Mouse (Mus musculus) urinary bladder, postnatal 36 days (tissue): ENCODE measurements around the gene Sult5a1.
"Not testable (repeated sequence)": the region's sequence is repeated elsewhere in the genome, so short reads cannot be mapped to it uniquely, and the experiment has no call there.

Experiments used
- DNase-seq, 2 experiments: peaks; one replicate each; pipeline ENCODE4 v3.0.0; 2022; ENCODE audit warnings: low spot score in 2 of 2, mixed read lengths in 1 of 2

Sult5a1 gene

DNA sequence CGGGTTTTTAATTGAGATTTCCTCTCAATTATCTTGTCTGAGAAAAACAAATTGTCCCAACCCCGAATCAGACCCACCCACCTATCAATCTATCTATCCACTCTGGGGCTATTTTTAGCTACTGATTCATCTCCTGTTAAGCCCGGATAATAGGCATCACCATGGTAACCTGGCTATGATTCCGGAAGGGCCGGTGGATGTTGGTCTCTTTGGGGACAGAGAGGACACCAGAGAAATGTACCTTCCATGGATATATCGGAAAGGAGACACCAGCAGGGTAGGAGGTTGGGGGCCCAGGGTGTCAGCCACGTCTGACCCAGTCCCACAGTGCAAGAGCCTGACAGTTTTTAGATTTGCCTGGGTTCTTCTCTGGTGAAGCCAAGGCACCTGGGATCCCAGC is 22.7 kb downstream of the Sult5a1 start:
- no peak for DNase-seq

DNA sequence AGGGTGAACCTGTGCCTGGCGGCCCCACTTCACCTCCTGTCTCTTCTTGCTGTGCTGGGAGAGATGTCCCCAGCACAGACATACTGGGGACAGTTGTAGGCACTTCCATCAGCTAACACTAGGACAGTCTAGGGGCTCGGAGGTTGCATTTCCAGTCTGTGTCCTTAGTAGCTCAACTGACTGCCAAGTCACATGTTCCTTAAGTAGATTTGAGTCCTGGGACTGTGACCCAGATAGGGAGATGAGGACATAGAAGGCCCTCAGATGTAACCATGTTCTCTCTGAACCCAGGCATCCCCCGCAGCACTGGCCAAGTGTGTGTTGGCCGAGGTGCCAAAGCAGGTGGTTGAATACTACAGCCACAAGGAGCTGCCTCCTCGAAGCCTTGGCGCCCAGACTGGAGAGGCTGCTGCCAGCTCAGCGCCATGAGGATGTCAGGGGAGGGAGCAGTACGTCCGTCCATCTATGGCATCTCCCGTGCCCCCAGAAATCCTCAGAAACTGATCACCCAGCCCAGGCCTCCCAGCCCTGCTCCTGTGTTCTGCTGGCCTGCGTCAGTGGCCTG is 23.9 kb downstream of the Sult5a1 start:
- DNase-seq = no peak

DNA sequence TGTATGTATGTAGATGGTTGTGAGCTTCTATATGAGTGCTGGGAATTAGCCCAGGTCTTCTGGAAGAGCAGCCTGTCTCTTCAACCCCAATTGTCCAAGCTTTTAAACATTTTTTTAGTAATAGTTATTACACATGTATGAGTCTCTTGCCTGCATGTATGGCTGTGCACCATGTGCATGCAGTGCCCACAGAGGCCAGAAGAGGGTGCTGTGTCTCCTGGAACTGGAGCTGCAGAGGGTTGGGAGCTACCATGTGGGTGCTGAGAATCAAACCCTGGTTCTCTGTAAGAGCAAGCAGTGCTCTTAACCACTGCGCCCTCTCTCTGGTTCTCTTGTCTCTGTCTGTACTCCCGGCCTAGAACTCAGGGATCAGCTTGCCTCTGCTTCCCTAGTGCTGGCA is 25.2 kb downstream of the Sult5a1 start:
- DNase-seq = no peak

DNA sequence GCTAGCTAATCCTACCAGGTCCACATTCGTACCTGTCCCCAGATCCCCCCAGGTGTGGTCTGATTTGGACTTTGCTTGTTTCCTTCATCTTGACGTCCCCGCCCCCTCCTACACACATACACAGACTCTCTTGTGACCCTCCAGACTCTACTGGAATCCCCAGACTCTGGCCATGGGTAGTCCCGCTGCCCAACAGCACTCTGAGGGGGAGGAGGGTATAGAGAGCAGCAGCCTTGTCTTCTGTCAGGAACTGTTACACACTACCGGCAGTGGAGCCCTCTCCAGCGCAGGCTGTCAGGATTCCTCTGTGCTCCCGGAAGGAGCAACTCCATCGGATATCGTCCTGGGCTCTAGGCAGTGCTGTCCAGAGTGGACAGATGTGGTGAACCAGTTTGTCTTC is 27.1 kb downstream of the Sult5a1 start:
- DNase-seq = no peak

DNA sequence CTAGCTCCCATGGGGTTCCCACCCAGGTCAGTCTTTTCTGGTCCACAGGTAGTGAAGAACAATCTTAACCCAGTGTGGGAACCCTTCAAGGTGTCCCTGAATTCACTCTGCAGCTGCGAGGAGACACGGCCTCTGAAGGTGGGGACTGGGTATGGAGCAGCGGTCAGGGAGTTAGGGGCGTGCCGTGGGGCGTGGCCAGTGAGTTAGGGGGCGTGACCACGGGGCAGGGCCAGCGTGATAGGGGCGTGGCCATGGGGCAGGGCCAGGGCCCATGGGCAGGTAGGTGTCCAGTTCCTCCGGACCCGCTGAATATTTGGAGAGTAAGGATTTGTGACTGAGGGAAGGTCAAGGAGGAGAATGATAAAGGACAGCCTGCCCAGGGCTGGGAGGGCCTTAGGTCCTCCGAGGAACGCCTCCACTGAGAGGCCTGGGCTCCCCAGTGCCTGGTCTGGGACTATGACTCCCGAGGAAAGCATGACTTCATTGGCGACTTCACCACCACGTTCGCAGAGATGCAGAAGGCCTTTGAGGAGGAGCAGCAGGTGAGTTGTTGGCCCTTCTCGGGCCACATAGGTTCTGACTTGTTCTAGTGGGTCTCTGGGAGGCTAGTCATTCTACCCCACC is 31.8 kb downstream of the Sult5a1 start:
- DNase-seq = peak; percentile 52 to 53

DNA sequence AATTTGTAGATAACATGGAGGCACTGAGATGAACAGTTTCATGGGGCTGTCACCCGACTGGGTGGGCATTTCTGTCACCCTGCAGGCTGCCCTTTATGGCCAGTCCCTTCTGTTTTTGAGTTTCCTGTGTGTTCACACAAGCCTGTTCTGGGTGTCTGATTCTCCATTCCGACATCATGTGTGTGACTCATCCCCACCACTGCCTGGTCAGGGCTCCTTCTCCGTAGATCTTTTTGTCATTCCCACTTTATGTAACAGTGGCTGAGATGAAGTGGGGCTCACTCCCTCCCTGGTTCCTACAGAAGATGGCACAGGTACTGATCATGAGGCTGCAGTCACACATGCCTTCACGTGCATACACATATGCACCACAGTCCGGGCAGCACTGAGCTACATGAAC is 35.4 kb downstream of the Sult5a1 start:
- DNase-seq = no peak

DNA sequence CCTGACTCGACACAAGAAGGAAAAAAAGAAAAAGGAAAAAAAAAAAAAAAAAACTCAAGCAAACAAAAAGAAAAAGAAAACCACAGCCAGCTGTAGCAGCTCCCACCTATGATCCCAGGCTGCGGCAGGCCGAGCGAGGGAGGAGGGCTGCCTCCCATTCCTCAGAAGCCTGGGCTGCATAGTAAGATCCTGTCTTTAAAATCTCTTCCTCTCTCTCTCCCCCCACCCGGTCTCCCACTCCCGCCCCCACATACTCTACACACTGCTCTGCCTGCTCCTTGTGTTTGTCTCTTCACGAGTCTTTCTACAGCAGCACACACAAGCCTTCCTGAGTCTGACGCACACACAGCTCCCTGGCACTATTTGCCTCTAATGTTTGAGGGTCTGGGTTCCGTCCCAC is 36.1 kb downstream of the Sult5a1 start:
- no peak for DNase-seq

DNA sequence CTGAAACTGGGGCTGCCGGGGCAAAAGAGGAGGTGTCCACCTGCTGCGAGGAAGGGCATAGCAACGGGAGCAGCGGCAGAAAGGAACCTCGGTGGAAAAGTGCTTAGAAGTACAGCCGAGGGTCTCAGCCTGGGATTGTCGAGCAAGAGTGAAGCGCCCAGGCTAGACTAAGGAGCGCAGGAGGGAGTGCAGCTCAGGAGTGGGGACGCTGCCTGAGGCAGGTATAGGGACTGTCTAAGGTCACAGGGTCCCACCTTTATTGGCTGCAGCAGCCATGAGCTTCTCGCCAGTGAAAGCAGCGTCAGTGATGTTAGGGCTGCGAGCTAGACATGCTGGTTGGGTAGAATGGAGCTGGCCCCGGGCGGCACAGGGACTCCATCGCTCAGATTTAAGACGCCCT is 40.4 kb downstream of the Sult5a1 start:
- no peak for DNase-seq

DNA sequence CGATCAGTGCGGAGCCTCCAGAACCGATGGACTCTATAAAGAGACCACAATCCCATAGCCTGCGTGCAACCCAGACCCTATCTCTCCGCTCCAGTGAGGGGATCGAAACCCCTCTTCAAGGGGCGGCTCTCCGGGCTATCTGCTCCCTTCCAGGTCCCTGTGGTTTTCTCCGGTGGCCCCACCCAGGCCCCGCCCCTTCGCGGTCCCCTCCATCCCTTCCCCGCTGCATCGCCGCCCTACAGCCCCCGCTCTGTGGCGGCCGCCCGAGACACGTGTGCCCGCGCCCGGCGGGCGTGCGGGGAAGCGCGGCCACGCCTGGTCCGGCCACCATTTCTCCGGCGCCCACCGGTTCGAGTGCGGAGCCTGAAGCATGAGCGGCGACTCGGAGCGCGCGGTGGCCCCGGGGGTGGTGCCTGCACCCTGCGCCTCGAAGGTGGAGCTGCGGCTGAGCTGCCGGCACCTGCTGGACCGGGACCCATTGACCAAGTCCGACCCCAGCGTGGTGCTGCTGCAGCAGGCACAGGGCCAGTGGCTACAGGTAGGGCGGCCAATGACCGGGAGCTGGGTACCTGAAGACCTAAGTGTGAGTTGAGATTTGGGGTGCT is 40.9 kb downstream of the Sult5a1 start, which contains the start of gene Cpne7:
Gene Cpne7, plus strand, starts transcription at position 248 of the 605 bp plus-strand sequence.
- DNase-seq = no peak

DNA sequence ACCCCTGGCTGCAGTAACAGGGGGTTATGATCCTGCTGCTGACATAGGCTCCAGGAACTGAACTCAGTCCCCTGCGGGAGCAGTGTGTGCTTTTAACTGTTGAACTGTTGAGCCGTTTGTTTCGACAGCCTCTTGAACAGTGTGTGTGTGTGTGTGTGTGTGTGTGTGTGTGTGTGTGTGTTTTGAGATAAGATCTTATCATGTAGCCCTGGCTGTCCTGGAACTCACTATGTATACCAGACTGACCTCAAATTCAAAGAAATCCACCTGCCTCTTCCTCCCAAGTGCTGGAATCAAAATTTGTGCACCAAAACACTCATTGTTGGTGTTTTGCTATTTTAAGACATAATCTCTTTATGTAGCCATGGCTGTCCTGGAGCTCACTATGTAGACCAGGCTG is 43.5 kb downstream of the Sult5a1 start:
- DNase-seq = no peak

DNA sequence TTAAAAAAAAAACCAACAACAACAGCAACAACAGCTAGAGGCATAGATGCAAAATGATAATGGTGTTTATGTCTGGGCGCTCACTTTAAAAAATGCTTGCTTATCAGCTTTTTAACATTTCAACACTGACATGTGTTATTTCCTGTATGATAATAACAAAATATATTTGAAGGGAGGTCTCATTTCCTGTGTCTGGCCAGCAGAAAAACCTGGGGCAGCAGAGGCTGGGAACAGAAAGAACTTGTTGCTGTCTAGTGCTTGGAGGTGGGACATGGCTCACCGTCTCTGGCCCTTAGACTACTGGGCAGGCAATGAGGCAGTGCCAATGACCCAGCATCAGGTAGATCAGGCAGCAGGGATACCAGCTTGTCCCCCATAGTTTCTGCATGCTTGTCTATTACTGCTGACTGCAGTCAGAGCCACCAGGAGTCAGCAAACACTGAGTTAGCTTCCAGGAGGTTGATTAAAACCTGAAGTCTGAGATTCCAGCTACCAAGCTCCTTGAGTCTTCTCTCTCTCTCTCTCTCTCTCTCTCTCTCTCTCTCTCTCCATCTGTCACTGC is 44.1 kb downstream of the Sult5a1 start:
- DNase-seq = no peak

DNA sequence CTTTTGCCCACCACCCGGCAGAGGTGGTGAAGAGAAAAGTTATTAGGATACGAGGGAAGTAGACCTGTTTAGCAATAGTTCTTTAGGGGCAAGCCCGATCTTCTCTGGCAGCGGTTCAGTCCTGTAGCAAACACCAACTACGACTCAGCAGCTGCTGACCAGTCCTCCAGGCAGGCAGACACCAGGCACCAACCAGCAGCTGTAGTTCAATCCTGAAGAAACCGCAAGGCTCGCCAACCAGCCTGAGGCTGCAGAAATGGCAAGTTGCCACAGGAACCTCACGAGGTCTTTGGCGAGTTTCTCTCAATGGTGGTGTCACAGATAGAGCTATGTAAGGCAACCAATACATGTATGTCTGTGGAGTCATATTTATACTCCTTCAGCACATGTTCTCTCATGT is 45.2 kb downstream of the Sult5a1 start:
- no peak for DNase-seq

DNA sequence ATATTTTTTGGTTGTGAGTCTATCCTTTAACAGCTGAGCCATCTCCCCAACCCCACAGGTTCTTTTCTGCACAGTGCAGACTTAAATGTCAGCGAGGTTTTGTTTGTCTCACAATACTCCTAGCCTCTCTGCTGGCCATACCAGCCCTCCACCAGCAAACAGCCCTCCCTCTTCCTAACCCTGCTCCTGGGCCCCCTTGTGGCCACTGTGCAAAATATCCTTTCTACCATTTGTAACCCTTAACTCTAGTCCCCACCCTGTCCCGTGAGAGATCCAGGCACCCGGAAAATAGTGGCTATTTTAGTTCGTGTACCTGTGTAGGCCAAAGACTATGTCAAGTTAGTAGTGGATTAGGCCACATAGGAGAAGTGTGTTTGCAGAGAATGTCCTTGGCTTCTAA is 47.5 kb downstream of the Sult5a1 start:
- DNase-seq = peak in 1 of 2 experiments; percentile 34

DNA sequence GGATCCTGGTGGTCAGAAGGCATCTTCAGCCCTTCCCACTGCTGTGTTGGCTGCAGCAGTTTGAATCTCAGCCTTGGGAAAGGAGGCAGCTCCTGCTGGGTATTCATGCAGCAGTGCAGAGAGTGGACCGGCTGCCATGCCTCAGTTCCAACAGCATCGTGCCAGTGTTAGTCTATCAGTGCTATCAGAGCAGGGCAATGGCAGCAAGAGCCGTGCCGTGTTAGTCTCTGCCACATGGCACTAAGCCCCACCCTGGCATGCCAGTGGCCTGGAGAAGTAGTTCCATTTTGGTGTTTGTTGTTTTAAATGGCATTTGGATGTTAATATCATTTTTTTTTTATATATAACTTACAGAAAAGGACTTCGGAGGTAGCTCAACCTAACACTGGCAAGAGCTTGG is 49.2 kb downstream of the Sult5a1 start:
- no peak for DNase-seq

DNA sequence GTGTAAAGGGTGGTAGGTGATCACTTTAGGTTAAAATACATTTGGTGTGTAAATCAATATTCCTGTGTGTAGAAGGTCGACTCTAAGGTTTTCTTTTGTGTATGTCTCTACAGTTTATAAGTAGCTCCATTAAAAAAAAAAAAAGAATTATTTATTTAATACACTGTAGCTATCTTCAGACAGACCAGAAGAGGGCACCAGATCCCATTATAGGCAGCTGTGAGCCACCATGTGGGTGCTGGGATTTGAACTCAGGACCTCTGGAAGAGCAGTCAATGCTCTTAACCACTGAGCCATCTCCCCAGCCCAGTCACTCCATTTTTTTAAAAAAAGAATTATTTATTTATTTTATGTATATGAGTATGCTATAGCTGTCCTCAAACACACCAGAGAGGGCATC is 50.1 kb downstream of the Sult5a1 start:
- no peak for DNase-seq

DNA sequence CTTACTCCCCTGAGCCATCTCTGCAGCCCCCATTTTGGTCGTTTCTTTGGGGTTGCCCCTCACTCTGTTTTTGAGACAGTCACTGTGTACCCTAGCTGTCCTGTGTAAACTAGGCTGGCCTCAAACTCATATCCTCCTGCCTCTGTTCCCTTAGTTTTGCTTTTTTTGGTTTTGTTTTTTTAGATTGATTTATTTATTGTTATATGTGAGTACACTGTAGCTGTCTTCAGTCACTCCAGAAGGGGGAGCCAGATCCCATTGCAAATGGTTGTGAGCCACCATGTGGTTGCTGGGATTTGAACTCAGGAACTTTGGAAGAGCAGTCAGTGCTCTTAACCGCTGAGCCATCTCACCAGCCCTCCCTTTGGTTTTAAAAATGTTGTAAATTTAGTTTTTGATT is 51.6 kb downstream of the Sult5a1 start:
- no peak for DNase-seq

DNA sequence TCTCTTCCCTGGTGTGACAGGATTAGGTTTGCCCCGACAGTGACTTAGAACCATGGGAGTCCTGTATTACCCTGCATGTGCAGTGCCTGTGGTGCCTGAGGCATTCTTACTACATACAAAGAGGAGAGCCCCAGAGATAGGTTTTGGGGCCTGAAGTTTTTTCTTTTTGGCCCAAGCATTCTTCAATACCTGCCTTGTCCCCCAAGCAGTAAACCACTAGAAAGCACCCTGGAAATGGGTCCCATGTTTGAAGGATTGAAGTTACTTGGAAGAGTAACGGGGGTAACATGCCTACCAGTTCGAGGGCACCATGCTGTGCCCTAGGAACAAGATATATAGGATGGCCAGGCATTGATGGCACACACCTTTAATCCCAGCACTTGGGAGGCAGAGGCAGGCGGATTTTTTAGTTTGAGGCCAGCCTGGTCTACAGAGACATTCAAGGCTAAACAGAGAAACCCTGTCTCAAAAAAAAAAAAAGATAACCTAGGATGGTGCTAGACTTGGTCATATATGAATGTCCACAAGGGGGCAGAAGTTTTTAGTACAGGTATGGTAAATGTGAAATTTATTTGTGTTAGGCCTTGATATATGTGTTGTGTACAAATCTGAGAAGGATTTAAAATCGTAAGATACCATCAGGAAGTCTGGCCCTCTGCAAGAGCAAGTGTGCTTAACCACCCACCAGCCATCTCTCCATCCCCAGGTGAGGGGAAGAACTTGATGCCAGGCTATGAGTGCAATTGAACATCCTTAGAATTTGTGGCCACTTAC is 52.4 kb downstream of the Sult5a1 start:
- DNase-seq = no peak

DNA sequence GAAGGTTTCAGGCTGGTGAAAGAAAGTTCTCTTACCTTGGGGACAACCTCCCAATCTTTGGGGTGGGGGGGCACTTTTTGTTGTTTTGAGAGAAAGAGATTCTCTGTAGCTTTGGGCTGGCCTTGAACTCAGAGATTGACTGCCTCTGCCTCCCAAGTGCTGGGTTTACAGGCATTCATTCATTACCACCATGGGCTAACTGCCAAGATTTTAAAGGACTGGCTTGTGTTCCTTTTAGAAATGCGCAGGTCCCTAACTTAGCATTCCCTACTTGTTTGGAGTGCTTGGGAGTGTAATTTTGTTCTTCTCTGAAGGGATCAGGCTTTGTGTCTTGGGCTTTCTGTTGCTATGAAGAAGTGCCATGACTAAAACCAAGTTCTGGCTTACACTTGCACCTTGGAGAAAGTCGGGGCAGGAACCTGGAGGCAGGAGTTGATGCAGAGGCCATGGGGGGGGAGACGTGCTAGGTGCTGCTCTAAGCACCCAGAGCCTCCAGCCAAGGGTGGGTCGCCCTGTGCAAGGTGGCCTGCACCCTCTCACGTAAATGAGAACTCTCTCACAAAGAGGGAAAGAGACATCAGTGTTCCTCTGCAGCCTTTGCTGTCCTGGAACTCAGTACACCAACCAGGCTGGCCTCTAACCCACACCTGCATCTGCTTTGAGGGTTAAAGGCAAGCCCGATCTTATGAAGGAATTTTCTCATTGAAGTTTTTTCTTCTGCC is 53.9 kb downstream of the Sult5a1 start:
- no peak for DNase-seq

DNA sequence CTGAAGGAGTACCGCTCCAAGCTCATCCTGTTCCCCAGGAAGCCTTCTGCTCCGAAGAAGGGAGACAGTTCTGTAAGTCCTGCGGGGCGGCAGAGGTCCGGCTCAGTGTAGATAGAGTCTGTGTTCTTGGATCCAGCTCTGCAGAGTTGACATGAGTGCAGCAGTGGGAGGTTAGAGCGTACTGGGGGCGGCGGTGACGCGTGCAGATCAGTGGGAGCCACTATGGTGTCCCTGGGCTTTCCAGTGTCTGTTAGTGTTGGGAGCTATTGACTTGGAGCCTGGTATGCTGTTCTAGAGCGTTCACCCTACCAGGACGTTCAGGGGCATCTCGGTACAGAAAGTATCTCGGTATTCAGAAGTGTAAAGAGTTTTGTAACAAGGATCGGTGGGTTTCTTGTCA is 54.8 kb downstream of the Sult5a1 start:
- no peak for DNase-seq

DNA sequence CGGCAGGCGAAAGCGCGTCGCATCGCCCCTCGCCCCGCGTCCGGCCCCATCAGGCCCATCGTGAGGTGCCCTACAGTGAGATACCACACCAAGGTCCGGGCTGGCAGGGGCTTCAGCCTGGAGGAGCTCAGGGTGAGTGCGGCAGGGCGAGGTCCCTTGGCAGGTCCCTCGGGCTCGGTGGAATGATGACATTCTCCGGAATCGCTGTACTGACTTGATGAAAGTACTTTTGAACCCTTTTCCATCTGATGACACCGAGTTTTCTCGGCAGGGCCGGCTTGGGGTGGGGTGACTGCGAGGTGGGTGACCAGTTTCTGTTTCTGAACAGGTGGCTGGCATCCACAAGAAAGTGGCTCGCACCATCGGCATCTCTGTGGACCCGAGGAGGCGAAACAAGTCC is 55.3 kb downstream of the Sult5a1 start:
- not testable (repeated sequence) for DNase-seq

DNA sequence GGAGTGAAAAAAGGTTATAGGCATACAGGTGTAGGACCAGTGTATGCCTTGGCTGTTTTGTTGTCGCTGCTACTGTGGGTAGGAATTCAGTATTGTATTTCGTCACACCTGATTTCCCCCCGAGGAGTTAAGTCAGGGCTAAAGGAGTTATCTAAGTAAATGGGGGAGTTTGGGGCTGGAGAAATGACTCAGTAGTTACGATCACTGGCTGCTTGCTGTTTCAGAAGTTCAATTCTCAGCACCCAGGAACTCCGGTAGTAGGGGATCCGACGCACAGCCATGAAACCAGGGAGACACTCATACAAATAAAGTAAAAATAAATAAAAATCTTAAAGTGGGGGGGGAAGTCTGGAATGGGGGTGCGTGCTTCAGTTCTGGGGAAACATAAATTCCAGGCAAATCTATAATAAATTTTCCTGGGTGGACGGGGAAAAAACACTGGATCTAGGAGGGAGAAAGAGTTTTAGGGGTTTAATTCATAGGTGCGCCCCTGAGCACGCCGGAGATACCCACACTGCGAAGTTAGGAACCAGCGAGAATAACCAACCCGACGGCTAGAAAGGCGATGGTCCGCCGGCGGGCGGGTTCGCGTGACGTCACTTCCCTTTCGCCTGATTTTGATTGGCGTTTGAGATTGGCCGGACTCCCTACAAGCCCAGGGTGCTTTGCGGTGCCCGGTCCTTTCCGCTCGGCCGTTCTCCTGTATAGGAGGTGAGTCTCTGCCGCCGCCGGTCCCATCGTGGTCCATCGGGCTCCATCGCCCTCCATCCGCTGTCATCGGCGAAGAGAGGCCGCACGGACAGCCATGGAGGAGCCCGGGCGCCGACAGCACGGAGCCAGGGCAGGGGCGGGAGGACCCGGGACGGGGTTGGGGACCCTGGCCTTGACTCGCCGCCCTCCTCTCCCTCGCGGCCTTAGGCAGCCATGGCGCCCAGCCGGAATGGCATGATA is 56.1 kb downstream of the Sult5a1 start, which contains the start of gene Rpl13:
Gene Rpl13, plus strand, starts transcription at position 616 of the 951 bp plus-strand sequence.
- peak; percentile 95 to 98 for DNase-seq
